Mouse (Mus musculus): Measurements from ENCODE around the gene Hormad2. TPM values are rescaled to one million over a fixed set of nuclear protein-coding genes. Genes with fewer than 3 reads are reported as not detected.

Hormad2 gene
- total and polyA plus RNA-seq, 3 experiments = 16.0 to 17.0 TPM; not detected in 1

- Histone ChIP-seq H3K4me3 (ENCODE audit: control insufficient read depth in 1 of 2, insufficient read depth in 1 of 2, low read depth in 2 of 2, low read length in 2 of 2) (no peak overlapping the region), H3K79me2 (ENCODE audit: control insufficient read depth, insufficient read depth, low read length, poor library complexity) (no peaks in the 10 kb centered on the region), H3K4me1 (ENCODE audit: control insufficient read depth in 1 of 2, insufficient read depth in 2 of 2, low read length in 2 of 2) (no peaks in the 10 kb centered on the region), H3K9me3 (replicated peaks; ENCODE audit: insufficient read depth, low read length) (no peaks in the 10 kb centered on the region), H3K27me3 (ENCODE audit: control insufficient read depth in 1 of 2, insufficient read depth in 2 of 2, low read length in 2 of 2) (peaks cover 0 to 1% of the 10 kb centered on the region in 2 experiments; a peak in 1 of 4 replicates), H3K9ac (ENCODE audit: control insufficient read depth, low read depth, low read length, poor library complexity, severe bottlenecking) (no peak overlapping the region), H3K36me3 (ENCODE audit: control insufficient read depth in 1 of 2, insufficient read depth in 2 of 2, low read length in 2 of 2) (peaks cover 0 to 2% of the 10 kb centered on the region in 2 experiments; a peak in 1 of 4 replicates), H3K27ac (ENCODE audit: control insufficient read depth, low read depth, low read length) (no peak overlapping the region)
- no peak for DNase-seq (ENCODE audit: low read depth, low spot score)
- no peak for TF ChIP-seq KAT2A (conservative IDR thresholded peaks at IDR 0.05; ENCODE audit: low read depth, low read length)
- no peak for TF ChIP-seq ZNF384 (IDR thresholded peaks at IDR 0.05; ENCODE audit: low read depth, low read length)
- TF ChIP-seq ZKSCAN1 (IDR thresholded peaks at IDR 0.05; ENCODE audit: low read depth, low read length) = no peak
These were observed 17.1 kb downstream of the Hormad2 start for GRCm38 (mm10) chr11:4423818-4424217.

GRCm38 (mm10) chr11:4422494-4423425 lies 18.1 kb downstream of the Hormad2 start:
- Histone ChIP-seq H3K36me3 (ENCODE audit: control insufficient read depth in 1 of 2, insufficient read depth in 2 of 2, low read length in 2 of 2) (peaks cover 0 to 2% of the 10 kb centered on the region in 2 experiments; a peak in 1 of 4 replicates), H3K9ac (ENCODE audit: control insufficient read depth, low read depth, low read length, poor library complexity, severe bottlenecking) (no peak overlapping the region), H3K4me1 (ENCODE audit: control insufficient read depth in 1 of 2, insufficient read depth in 2 of 2, low read length in 2 of 2) (no peaks in the 10 kb centered on the region), H3K27me3 (ENCODE audit: control insufficient read depth in 1 of 2, insufficient read depth in 2 of 2, low read length in 2 of 2) (peaks cover 0 to 1% of the 10 kb centered on the region in 2 experiments; a peak in 2 of 4 replicates), H3K9me3 (replicated peaks; ENCODE audit: insufficient read depth, low read length) (no peaks in the 10 kb centered on the region), H3K79me2 (ENCODE audit: control insufficient read depth, insufficient read depth, low read length, poor library complexity) (no peaks in the 10 kb centered on the region), H3K4me3 (ENCODE audit: control insufficient read depth in 1 of 2, insufficient read depth in 1 of 2, low read depth in 2 of 2, low read length in 2 of 2) (no peak overlapping the region), H3K27ac (ENCODE audit: control insufficient read depth, low read depth, low read length) (no peak overlapping the region)
- no peak for TF ChIP-seq ZMIZ1 (IDR thresholded peaks at IDR 0.05; ENCODE audit: low read depth, low read length)
- no peak for TF ChIP-seq ELF1 (IDR thresholded peaks at IDR 0.05; ENCODE audit: low read depth, low read length)
- no peak for TF ChIP-seq MYB (IDR thresholded peaks at IDR 0.05; ENCODE audit: low read depth, low read length)
- TF ChIP-seq RAD21 (IDR thresholded peaks at IDR 0.05; ENCODE audit: low read depth, low read length) = no peak
- no peak for TF ChIP-seq JUND (IDR thresholded peaks at IDR 0.05; ENCODE audit: low read depth, low read length)
- no peak for TF ChIP-seq BHLHE40 (IDR thresholded peaks at IDR 0.05; ENCODE audit: borderline replicate concordance, low read depth, low read length)
- no peak for TF ChIP-seq USF2 (IDR thresholded peaks at IDR 0.05; ENCODE audit: borderline replicate concordance in 1 of 2, insufficient read depth in 1 of 2, low read depth in 1 of 2, low read length in 2 of 2)
- no peak for TF ChIP-seq UBTF (IDR thresholded peaks at IDR 0.05; ENCODE audit: borderline replicate concordance, insufficient read depth, low read depth, low read length)
- TF ChIP-seq NELFE (IDR thresholded peaks at IDR 0.05; ENCODE audit: low read depth, low read length) = no peak
- no peak for TF ChIP-seq TBP (IDR thresholded peaks at IDR 0.05; ENCODE audit: low read depth, low read length)
- no peak for TF ChIP-seq MYC (IDR thresholded peaks at IDR 0.05; ENCODE audit: low read depth, low read length)
- no peak for TF ChIP-seq GATA1 (IDR thresholded peaks at IDR 0.05; ENCODE audit: low read depth, low read length)
- TF ChIP-seq POLR2A (IDR thresholded peaks at IDR 0.05; ENCODE audit: control insufficient read depth in 1 of 2, insufficient read depth in 1 of 2, low read depth in 1 of 2, low read length in 2 of 2, poor library complexity in 1 of 2) = no peak
- TF ChIP-seq TCF12 (IDR thresholded peaks at IDR 0.05; ENCODE audit: low read depth, low read length) = no peak
- TF ChIP-seq MEF2A (IDR thresholded peaks at IDR 0.05; ENCODE audit: extremely low read depth, insufficient replicate concordance, low read depth, low read length, poor library complexity, severe bottlenecking) = no peak
- no peak for TF ChIP-seq EP300 (IDR thresholded peaks at IDR 0.05; ENCODE audit: low read depth in 1 of 2, low read length in 2 of 2)
- no peak for TF ChIP-seq CHD2 (IDR thresholded peaks at IDR 0.05; ENCODE audit: low read length)
- TF ChIP-seq CHD1 (IDR thresholded peaks at IDR 0.05; ENCODE audit: low read depth, low read length) = no peak
- no peak for TF ChIP-seq MXI1 (IDR thresholded peaks at IDR 0.05; ENCODE audit: low read depth, low read length)
- no peak for DNase-seq (ENCODE audit: low read depth, low spot score)
